Mouse (Mus musculus): ENCODE data around the gene Grik3. TPM values are rescaled to one million over a fixed set of nuclear protein-coding genes. Genes with fewer than 3 reads are reported as not detected.

Gene Grik3
- total RNA-seq, 2 experiments from 2014 or later = 47.3 to 51.5 TPM

DNA sequence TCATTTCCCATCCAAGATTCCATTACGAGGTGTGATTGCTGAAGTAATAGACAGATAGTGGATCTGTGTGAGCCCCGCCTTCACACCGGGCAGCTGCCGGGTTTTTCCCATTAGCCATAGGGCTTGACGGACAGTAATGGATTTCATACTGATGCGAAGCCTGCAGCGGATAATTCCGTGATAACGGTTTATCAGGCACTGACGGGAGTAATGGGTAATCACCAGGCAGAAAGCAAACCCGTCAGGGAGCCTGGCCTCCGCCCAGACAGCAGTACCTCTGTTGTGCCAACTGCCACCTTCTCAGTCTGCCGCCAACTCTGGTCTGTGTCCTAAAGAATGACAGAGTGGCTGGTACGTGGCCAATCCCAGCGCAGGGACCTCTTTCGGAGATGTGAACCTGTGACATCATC is 251.7 kb downstream of the Grik3 start:
- intact Hi-C loops (cut with DNase I) = no loop called here
- DNase-seq (ENCODE audit: low spot score in 2 of 2) = no peak

GRCm38 (mm10) chr4:125745902-125746301 is 255.4 kb downstream of the Grik3 start:
- intact Hi-C loops (cut with DNase I) = no loop called here

DNA sequence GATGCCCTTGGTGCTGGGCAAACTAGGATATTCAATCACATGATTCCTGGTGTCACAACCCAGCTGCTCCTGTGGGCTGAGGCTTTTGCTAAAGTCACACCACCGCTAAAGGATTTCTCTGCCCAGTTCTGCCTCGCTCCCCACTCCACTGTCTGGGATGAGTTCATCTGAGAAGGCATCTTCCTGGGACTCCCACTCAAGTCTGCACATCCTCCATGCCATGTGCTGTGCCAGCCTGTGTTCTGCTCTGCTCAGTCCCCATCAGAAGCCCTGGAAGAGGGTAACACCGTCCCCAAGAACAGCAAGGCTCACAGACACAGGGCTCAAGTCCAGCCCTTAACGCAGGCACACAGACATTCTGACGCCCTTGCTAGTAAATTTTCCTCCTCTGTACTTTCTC is 265.9 kb downstream of the Grik3 start:
- intact Hi-C loops (cut with DNase I) = no loop called here
- DNase-seq (ENCODE audit: low spot score in 2 of 2) = no peak

More at GRCm38 (mm10) chr4:125745902-125746301, 255.4 kb downstream of the Grik3 start:
- no peak for DNase-seq (ENCODE audit: low spot score in 2 of 2)

GRCm38 (mm10) chr4:125760326-125760725 is 269.8 kb downstream of the Grik3 start:
- no peak for DNase-seq (ENCODE audit: low spot score in 2 of 2)
- intact Hi-C loops (cut with DNase I) = no loop called here

DNA sequence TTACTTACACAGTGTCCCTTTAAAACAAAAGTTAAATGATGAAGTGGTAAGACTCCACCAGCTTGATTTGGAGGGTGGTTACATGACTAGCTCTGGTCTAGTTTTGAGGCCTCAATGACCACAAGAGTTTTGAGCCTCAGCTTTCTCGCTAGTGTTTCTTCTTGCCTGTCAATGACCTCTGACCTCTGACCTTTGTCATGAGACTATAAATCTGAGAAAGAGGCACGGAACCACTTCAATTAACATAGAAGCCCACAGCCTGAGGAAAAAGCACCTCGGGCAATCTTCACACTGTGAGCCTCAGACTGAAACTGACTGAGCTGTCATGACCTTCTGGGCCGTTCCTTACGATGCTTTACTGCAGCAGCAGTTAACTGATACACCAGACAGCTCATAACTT is 272.6 kb downstream of the Grik3 start:
- intact Hi-C loops (cut with DNase I) = no loop called here
- DNase-seq (ENCODE audit: low spot score in 2 of 2) = no peak

Small RNAs within 50 kb of the gene (microRNA-seq; reads per million reads assigned to microRNA genes)
- 0 reads per million in 2 experiments for gene Mir692-2

All from left cerebral cortex, postnatal 14 days (tissue).